13 mouse cellular contexts compared by ENCODE assay signal in the genomic region with DNA sequence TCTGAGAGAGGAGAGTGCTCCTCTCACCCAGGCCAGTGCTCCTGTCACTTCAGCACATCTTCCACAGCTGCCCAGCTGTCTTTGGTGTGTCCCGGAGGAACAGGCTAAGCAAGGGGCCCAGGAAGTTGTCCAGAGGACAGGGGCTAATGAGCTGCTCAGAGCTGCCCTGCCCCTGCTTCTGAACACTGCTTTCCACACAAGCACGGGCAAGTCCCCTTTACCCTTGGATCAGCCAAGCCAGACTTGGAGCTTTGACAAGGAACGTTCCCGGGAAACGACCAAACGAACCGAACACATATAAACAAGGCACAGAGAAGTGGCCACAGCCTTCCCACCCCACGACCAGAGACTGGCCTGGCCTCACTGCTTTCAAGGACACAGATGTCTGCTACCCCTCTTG. TPM values are rescaled to one million over a fixed set of nuclear protein-coding genes. Genes with fewer than 3 reads are reported as not detected.
DNase-seq lines count a peak whose midpoint lies in the region; ATAC-seq lines count a peak whose summit lies in the region.
"Had no signal": no experiment of that assay in that cellular context is flagged by ENCODE, and none has a peak within 500 bp of the region (broad histone marks: within the 10 kb centered on the region; RNA-seq: fewer than 3 reads in every experiment).

No protein-coding gene starts in this region.

- no peak for ATAC-seq in hindbrain, embryonic 16.5 days
- 0 out of 2 replicates have a peak, but pooled peaks have one; percentile 41 for ATAC-seq in lung, embryonic 15.5 days (ENCODE audit: borderline replicate concordance, extremely low read depth, low FRiP score, low TSS enrichment)
- ATAC-seq: CD4-positive, CD25-positive, alpha-beta regulatory T cell, adult 4 months; forebrain, postnatal 0 days had no signal

- H3K4me1 ChIP-seq in hindbrain, embryonic 10.5 days (replicated peaks), result peaks cover 57% of the 10 kb centered on the region
- H3K4me1 ChIP-seq in hindbrain, embryonic 16.5 days (ENCODE audit: control insufficient read depth, insufficient read depth, low read depth, low read length), result peaks cover 2% of the 10 kb centered on the region; the same call in 1 of the 2 replicates
- H3K4me1 ChIP-seq in lung, embryonic 15.5 days, result peaks cover 49% of the 10 kb centered on the region

- no peak overlapping the region for H3K9ac ChIP-seq in hindbrain, embryonic 16.5 days (ENCODE audit: low read depth, low read length)
- H3K9ac ChIP-seq in lung, embryonic 15.5 days, result no peak overlapping the region
- H3K9ac ChIP-seq: forebrain, postnatal 0 days; liver, embryonic 13.5 days had no signal

- no peak overlapping the region for H3K4me2 ChIP-seq in hindbrain, embryonic 16.5 days (ENCODE audit: low read length)
- H3K4me2 ChIP-seq in lung, embryonic 15.5 days, result no peak overlapping the region
- H3K4me2 ChIP-seq: liver, embryonic 13.5 days had no signal

- no peak for DNase-seq in hindbrain, embryonic 10.5 days (ENCODE audit: low spot score)
- peak; percentile 65 to 74 for DNase-seq in urinary bladder, postnatal 36 days (ENCODE audit: low spot score in 2 of 2)
- DNase-seq in urinary bladder, postnatal 10 days (ENCODE audit: low spot score), result no peak
- no peak for DNase-seq in left cerebral cortex, postnatal 10 days (ENCODE audit: extremely low spot score in 1 of 2, low spot score in 2 of 2)
- DNase-seq in testis, postnatal 10 days (ENCODE audit: low spot score), result no peak
- DNase-seq in spleen, adult 18-20 months, result no peak
- DNase-seq: forebrain, postnatal 0 days; liver, embryonic 13.5 days had no signal

- WGBS in hindbrain, embryonic 10.5 days, result 44% methylated on average over 8 of the region's 8 CpGs
- 38% methylated on average over 8 of the region's 8 CpGs for WGBS in hindbrain, embryonic 16.5 days
- WGBS in lung, embryonic 15.5 days, result 10% methylated on average over 8 of the region's 8 CpGs

- no peak overlapping the region for H3K4me3 ChIP-seq in hindbrain, embryonic 10.5 days
- H3K4me3 ChIP-seq in hindbrain, embryonic 16.5 days (ENCODE audit: low read length), result no peak overlapping the region
- no peak overlapping the region for H3K4me3 ChIP-seq in lung, embryonic 15.5 days
- H3K4me3 ChIP-seq: liver, embryonic 13.5 days had no signal

- H3K27me3 ChIP-seq in hindbrain, embryonic 10.5 days (ENCODE audit: insufficient read depth, poor library complexity, severe bottlenecking), result peaks cover 23% of the 10 kb centered on the region
- H3K27me3 ChIP-seq in hindbrain, embryonic 16.5 days (replicated peaks; ENCODE audit: control insufficient read depth, insufficient read depth, low read length), result no peaks in the 10 kb centered on the region; the same call in 1 of the 2 replicates
- no peaks in the 10 kb centered on the region for H3K27me3 ChIP-seq in lung, embryonic 15.5 days
- H3K27me3 ChIP-seq: liver, embryonic 13.5 days had no signal

- intact Hi-C loops in left cerebral cortex, postnatal 10 days (cut with DNase I), result no loop called here

- no peaks in the 10 kb centered on the region for H3K36me3 ChIP-seq in hindbrain, embryonic 10.5 days
- no peaks in the 10 kb centered on the region for H3K36me3 ChIP-seq in hindbrain, embryonic 16.5 days (ENCODE audit: control insufficient read depth, insufficient read depth, low read length)
- no peaks in the 10 kb centered on the region for H3K36me3 ChIP-seq in lung, embryonic 15.5 days
- H3K36me3 ChIP-seq: liver, embryonic 13.5 days had no signal

- H3K27ac ChIP-seq in hindbrain, embryonic 10.5 days, result 0 out of 2 replicates have a peak overlapping the region, but pooled peaks have one; percentile 16
- H3K27ac ChIP-seq in hindbrain, embryonic 16.5 days (ENCODE audit: low read depth, low read length), result no peak overlapping the region
- H3K27ac ChIP-seq in lung, embryonic 15.5 days, result peak overlapping the region; percentile 60
- H3K27ac ChIP-seq: liver, embryonic 13.5 days had no signal

- H3K9me3 ChIP-seq in hindbrain, embryonic 10.5 days, result no peaks in the 10 kb centered on the region
- no peaks in the 10 kb centered on the region for H3K9me3 ChIP-seq in hindbrain, embryonic 16.5 days (ENCODE audit: control insufficient read depth, low read length)
- H3K9me3 ChIP-seq in lung, embryonic 15.5 days, result no peaks in the 10 kb centered on the region
- H3K9me3 ChIP-seq: liver, embryonic 13.5 days had no signal

RNA-seq across cellular contexts. Expression of gene Tnfrsf1a, which starts 5.1 kb away (rescaled TPM):
- 26.8 and 27.1 TPM in 2 replicates for polyA plus RNA-seq in hindbrain, embryonic 10.5 days (2016; fragmentation: Nextera tagmentation; extraction: Ambion mirVana)
- 15.1 and 18.3 TPM in 2 replicates for polyA plus RNA-seq in hindbrain, embryonic 16.5 days (2015; fragmentation: Nextera tagmentation; extraction: Ambion mirVana)
- polyA plus RNA-seq in lung, embryonic 15.5 days (2015; fragmentation: Nextera tagmentation; extraction: Ambion mirVana), result 88.3 and 101 TPM in 2 replicates
- total RNA-seq in left cerebral cortex, postnatal 10 days (2021), result 10 to 100 TPM in 1 of 2 experiments, 1 to 10 TPM in 1; 9.4 to 11.8 TPM

RNA-seq across cellular contexts. Expression of gene Scnn1a, which starts 23.6 kb away (rescaled TPM):
- polyA plus RNA-seq in hindbrain, embryonic 10.5 days (2016; fragmentation: Nextera tagmentation; extraction: Ambion mirVana), result 0.40 and 0.42 TPM in 2 replicates
- 0.69 and 0.70 TPM in 2 replicates for polyA plus RNA-seq in hindbrain, embryonic 16.5 days (2015; fragmentation: Nextera tagmentation; extraction: Ambion mirVana)
- polyA plus RNA-seq in lung, embryonic 15.5 days (2015; fragmentation: Nextera tagmentation; extraction: Ambion mirVana), result 5.0 and 5.8 TPM in 2 replicates
- total RNA-seq in left cerebral cortex, postnatal 10 days (2021), result 1 to 10 TPM; 2.0 to 2.3 TPM
- polyA plus RNA-seq: CD4-positive, CD25-positive, alpha-beta regulatory T cell, adult 4 months had no signal

RNA-seq across cellular contexts. Expression of gene Ltbr, which starts 30.4 kb away (rescaled TPM):
- 21.0 and 22.7 TPM in 2 replicates for polyA plus RNA-seq in hindbrain, embryonic 10.5 days (2016; fragmentation: Nextera tagmentation; extraction: Ambion mirVana)
- 16.4 and 18.7 TPM in 2 replicates for polyA plus RNA-seq in hindbrain, embryonic 16.5 days (2015; fragmentation: Nextera tagmentation; extraction: Ambion mirVana)
- polyA plus RNA-seq in lung, embryonic 15.5 days (2015; fragmentation: Nextera tagmentation; extraction: Ambion mirVana), result 79.1 and 82.5 TPM in 2 replicates
- 1 to 10 TPM; 9.4 to 9.7 TPM for total RNA-seq in left cerebral cortex, postnatal 10 days (2021)

RNA-seq across cellular contexts. Expression of gene Plekhg6, which starts 36.5 kb away (rescaled TPM):
- 0.13 and 0.20 TPM in 2 replicates for polyA plus RNA-seq in hindbrain, embryonic 10.5 days (2016; fragmentation: Nextera tagmentation; extraction: Ambion mirVana)
- 0.30 and 0.41 TPM in 2 replicates for polyA plus RNA-seq in hindbrain, embryonic 16.5 days (2015; fragmentation: Nextera tagmentation; extraction: Ambion mirVana)
- polyA plus RNA-seq in lung, embryonic 15.5 days (2015; fragmentation: Nextera tagmentation; extraction: Ambion mirVana), result 0.31 and 0.36 TPM in 2 replicates
- total RNA-seq in left cerebral cortex, postnatal 10 days (2021), result under 1 TPM; 0.14 to 0.24 TPM

RNA-seq across cellular contexts. Expression of gene Tuba3a, which starts 58.2 kb away (rescaled TPM):
- 0.17 TPM in 1 of 2 replicates, not detected in the other for polyA plus RNA-seq in hindbrain, embryonic 10.5 days (2016; fragmentation: Nextera tagmentation; extraction: Ambion mirVana)
- 0.10 TPM in 1 of 2 replicates, not detected in the other for polyA plus RNA-seq in hindbrain, embryonic 16.5 days (2015; fragmentation: Nextera tagmentation; extraction: Ambion mirVana)
- 0.22 and 0.31 TPM in 2 replicates for polyA plus RNA-seq in lung, embryonic 15.5 days (2015; fragmentation: Nextera tagmentation; extraction: Ambion mirVana)
- total RNA-seq in left cerebral cortex, postnatal 10 days (2021), result not detected
- total RNA-seq: forebrain, postnatal 0 days had no signal
- polyA plus RNA-seq: brain, embryonic 14.5 days; forebrain, postnatal 0 days; heart, embryonic 16.5 days; liver, embryonic 13.5 days had no signal

Comparison
In these comparisons a context has a peak if more than half of its experiments do, and no peak if none do; other contexts are left out.
1. DNase-seq: peak in urinary bladder, postnatal 36 days (2 of 2); none in hindbrain, embryonic 10.5 days (single experiment), urinary bladder, postnatal 10 days (single experiment), left cerebral cortex, postnatal 10 days (0 of 2), testis, postnatal 10 days (single experiment) and spleen, adult 18-20 months (0 of 2).